Mouse (Mus musculus) spleen, postnatal 10 days (tissue): ENCODE measurements at regions not wholly inside any gene's neighbourhood (a gene's known extent, or its start where the extent isn't known, plus 50 kb on each side); places are given as distances from the start of the nearest gene placed in this dataset.

ENCODE experiments used
- DNase-seq, 2 experiments: peaks; one replicate each; pipeline ENCODE4 v3.0.0; 2021 to 2022; ENCODE audit warnings: low spot score in 2 of 2

- no peak for DNase-seq
These were observed 139.4 kb upstream of the Smim15 start for GRCm38 (mm10) chr13:107904851-107905250.

- no peak for DNase-seq
These were observed 140.1 kb upstream of the Smim15 start for GRCm38 (mm10) chr13:107904051-107904740.

DNA sequence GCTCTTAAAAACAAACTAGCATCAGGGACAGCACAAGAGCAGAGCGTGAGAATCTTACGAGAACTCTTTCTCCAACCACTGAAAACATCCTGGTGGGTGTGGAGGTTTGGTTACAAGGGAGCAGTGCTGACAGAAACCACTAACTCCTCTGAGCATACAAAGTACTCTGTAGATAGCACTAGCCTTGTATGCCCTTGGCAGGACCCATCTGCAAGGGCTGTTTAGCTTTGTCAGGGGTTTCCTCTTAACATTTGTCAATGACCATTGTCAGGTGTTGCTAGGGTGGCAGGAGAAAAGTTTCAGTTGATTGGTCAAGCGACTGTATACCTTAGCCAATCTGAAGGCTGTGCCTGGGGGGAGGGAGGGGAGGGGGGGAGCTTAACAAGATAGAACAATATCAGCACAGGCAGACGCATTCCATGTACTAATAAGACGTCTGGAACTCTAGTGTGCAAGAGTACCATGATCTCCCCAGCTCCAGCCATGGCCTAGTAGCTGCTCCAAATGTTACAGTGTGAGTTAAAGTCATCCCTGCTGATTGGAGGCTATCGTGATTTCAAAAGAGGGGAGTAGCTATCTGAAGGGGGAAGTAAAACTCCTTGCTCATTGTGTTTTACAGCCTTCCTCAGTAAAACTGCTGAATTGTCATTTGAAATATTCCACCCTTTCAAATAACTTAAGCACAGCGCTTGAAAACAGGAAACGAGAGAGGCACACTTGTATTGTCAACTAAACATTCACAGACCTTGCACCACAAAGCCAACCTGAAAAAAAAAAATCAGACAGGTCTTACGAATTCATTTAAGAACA, 140.9 kb upstream of the Smim15 start:
- DNase-seq, result no peak

DNA sequence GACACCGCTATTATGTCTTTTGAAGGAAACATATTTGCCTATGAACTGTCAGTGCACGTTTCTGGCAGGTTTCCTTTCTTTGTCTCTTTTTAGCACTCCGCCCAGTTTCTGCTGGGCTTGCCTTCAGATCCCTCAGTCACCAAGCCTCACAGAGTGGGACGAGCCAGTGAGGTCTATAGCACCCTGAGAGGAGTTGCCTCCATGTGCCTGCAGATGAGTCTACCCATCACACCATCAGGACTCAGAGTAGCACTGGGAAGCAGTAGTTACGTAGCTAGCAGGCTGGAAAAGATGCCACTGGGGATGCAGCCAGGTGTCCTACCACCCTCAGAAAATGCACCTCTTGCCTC, 141.5 kb upstream of the Smim15 start:
- DNase-seq, result no peak

GRCm38 (mm10) chr13:107899600-107900229, 144.5 kb upstream of the Smim15 start:
- no peak for DNase-seq

GRCm38 (mm10) chr13:107897646-107898045, 146.6 kb upstream of the Smim15 start:
- no peak for DNase-seq

DNA sequence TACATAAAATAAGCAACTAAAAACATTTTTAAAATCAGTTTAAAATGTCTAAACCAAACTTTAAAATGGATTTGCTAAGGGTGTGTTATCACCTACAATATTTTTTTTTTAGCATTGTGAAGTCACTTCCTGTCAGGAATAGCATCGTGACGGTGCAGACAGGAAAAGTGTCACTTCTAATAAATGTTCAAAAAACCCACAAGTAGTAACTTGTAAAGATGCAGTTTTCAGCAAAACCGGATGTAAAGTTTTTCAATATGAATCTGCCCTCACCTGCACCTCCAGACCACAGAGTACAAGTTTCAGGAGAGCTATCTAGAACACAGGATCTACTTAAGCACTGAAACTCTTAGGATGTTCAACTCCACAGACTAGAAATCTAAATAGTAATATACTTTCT, 147.1 kb upstream of the Smim15 start:
- DNase-seq, result no peak

DNA sequence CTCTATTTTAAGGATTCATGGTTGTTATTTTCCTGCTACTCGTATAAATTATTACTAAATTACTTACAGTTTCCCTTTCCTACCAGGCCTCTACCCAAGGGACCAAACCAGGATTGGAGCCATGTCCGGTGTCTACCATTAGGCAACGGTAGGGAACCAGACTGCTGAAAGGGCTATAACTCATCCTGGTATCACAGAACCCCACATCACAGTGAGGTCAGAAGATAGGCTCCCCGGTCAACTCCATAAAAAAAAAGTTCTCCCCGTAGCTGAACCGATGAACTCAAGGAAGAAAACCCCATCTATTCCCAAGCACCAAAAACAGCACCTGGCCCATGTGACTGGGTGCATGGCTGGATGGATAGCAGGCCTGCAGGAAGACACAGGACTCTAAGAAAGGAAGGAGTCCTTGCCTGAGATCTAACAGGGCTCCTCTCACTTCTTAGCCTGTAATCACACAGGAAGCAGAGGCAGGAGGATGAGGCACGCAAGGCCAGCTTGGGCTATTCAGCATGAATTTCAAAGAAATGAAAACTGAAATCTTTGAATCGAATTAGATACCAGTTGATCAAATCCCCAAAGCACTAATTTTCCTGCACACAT, 150.6 kb upstream of the Smim15 start:
- DNase-seq, result no peak

- DNase-seq, result no peak
These were observed 151.2 kb upstream of the Smim15 start for GRCm38 (mm10) chr13:107893081-107893480.

DNA sequence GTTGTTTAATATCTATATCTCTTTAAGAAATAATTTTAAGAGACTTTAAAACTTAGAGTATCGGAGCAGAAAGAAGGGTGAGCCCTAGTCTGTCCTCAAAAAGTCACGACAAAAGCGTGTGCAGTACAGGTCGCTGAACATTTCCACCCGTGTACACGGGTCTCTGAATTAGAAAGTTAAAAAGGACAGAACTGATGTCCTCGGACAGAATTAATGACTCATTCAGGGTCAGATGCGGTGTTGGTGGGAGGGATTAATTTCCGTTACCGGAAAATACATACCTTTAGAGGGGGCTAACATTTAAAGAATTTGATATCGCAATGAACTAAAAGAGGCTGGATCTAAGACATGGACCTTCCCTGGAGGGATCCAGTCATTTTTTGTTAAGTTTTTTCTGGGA, 152.3 kb upstream of the Smim15 start:
- DNase-seq, result no peak

DNA sequence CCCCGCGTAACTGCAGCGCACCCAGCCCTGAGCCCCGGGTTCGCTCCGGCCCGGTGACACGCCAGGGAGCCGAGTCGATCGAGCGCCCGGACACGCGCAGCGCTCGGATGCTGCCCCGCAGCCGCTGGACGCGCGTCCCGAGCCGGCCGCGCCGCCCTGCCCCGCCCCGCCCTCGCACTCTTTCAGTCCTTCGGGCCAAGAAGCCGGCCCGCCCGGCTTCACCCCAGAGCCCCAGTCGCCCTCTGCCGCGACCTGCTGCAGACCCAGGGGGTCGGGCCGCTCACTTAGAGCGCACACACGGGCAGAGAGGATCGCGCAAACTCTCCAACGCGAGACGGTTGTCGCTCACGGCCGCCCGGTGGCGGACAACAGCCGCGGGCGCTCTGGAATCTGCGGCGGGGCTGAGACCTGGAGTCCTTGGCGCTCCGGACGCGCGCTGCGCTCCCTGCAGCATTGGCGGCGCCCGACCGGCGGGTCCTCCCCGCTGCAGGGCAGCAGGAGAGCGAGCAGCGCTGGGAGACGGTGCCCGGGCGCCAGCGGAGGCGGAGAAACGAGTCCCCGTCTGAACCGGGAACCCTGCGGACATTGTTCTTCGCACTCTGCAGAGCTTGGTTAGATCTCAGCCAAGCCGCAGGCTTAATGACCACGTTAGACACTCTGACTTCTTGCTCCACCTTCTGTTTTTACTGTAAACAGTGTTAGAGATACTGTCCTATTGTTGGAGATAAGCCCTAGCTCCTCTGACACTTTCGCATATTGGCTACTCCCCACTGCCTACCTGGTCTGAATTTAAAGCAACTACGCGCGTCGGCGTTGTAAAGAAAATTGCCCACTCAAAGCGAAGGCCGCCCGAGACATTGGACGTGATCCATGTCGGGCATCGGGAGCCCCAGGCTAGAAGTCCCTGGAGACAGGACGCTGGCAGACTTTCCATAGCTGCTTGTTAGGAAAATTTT, 153.1 kb upstream of the Smim15 start:
- peak in 1 of 2 experiments; percentile 58 for DNase-seq

- peak; percentile 87 to 99 for DNase-seq
These were observed 154.0 kb upstream of the Smim15 start for GRCm38 (mm10) chr13:107889985-107890865.

GRCm38 (mm10) chr13:107889588-107889984, 154.7 kb upstream of the Smim15 start:
- DNase-seq, result peak in 1 of 2 experiments; percentile 50

DNA sequence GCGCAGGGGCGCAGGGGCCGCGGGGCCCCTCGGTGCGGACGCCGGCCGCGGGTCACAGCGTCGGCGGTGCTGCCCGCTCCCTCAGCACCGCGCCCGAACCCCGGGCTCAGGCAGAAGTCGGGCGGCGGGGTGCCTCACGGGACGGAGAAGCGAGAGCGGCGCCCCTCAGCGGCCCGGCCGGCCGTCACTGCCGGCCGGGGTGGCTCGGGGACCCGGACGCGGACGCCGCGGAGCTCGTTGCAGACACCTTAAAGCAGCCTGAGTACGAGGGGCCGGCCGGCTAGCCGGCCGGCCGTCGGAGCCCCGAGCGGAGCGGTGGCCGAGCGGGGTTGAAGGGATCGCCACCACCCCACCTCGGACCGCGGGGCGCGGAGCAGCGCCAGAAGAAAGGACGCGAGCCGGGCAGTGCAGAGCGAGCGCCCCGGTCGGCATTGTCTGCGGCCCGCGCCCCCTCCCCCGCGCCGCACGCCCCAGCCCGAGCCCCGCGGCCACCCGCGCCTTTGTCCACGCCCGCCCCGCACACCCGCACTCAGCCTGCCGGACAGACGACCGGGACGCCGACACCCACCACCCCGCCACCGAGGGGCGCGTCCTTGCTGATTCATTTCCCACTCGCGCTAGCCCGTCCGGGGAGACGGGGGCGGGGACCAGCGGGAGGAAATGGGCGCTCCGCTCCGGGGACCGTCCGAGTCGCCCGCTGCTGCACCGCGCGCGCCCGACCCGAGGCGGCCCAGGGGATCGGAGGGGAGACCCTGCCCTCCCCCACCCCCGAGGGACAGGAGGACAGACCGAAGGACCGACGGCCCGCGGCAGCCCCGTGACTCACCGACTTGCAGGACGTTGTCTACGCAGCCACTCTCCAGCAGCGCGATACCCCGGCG, 155.4 kb upstream of the Smim15 start:
- peak; percentile 45 to 61 for DNase-seq

DNA sequence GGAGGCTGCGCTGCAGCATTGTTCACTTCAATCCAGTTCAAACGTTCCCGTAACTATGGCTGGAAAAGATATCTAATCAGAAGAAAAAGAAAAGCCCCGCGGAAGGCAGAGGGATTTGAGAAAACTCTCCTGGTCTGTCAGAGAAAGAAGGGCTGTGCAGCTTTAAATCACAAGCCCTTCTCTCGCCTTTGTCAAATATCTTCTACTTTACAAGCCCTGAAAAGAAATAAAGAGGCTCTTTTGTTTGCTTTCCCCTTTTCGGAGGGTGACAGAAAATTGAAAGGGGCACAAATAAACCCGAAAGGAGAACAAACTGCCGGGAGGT, 156.1 kb upstream of the Smim15 start:
- DNase-seq, result no peak

DNA sequence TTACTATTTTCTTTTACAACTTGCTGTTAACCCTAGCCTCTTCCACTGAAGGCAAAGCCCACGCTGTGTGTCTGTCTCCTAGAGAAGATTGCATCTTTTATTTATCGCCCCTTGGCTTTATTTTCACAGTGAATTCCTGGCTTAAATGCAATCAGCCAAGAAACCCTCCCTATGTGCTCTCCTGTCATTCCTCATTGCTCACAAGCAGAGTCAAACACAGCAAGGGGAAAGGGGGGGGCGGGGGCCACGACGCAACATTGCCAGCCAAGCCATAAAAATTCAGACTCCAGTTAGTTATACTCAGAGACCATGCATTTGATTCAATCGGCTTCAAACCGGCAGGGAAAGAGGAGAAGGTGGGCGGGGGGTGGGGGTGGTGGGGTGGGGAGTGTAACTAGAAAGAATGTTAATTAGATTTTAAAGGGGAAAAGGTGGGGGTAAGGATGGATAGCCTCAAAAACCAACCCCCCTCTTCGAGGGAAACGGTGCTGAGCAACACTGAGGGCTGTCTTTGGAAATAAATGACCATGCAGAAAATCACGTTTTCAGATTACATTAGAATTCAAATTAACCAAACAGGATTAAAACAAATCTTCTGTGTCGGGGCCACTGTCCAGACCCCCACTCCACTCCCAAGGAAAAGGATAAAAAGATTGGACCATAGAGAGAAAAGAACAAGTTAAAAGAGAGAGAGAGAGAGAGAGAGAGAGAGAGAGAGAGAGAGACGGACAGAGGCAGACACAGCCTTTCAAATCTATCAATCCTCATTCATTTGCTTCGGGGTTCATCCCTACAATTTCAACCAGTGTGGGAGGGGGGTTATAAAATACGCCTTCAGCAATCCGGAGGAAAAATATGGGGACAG, 156.6 kb upstream of the Smim15 start:
- DNase-seq, result no peak

- DNase-seq, result no peak
These were observed 159.4 kb upstream of the Smim15 start for GRCm38 (mm10) chr13:107884836-107885235.

GRCm38 (mm10) chr13:107882337-107882736, 161.9 kb upstream of the Smim15 start:
- DNase-seq, result no peak
